Mouse (Mus musculus): ENCODE measurements around the gene Acrbp. TPM values are rescaled to one million over a fixed set of nuclear protein-coding genes. Genes with fewer than 3 reads are reported as not detected.
A peak's percentile ranks its signal among the peaks of the same experiment; 100 is the strongest.

Gene Acrbp
- polyA plus RNA-seq, 1 experiment from 2014 or later: 10.6 TPM

GRCm38 (mm10) chr6:125094843-125095242 is 45.4 kb downstream of the Acrbp start:
- no peaks in the 10 kb centered on the region; the same call in 1 of the 2 replicates for H3K36me3 ChIP-seq (ENCODE audit: control insufficient read depth, insufficient read depth, low read length)
- ATAC-seq: no peak
- no peak overlapping the region for H3K4me2 ChIP-seq (ENCODE audit: low read depth, low read length)
- 57% methylated on average over 3 of the region's 3 CpGs for WGBS
- H3K9ac ChIP-seq (ENCODE audit: low read depth, low read length): no peak overlapping the region
- no peaks in the 10 kb centered on the region for H3K9me3 ChIP-seq (ENCODE audit: control insufficient read depth, low read length)
- H3K27me3 ChIP-seq (replicated peaks; ENCODE audit: control insufficient read depth, insufficient read depth, low read length): no peaks in the 10 kb centered on the region
- no peak overlapping the region for H3K4me3 ChIP-seq (ENCODE audit: low read length)
- H3K27ac ChIP-seq (ENCODE audit: low read length): peak overlapping the region; percentile 97; the same call in 1 of the 2 replicates
- peaks cover 34% of the 10 kb centered on the region for H3K4me1 ChIP-seq (ENCODE audit: control insufficient read depth, insufficient read depth, low read length)

- Histone ChIP-seq H3K27ac (ENCODE audit: low read length) (peak within 1 kb of the TSS; percentile 97), H3K4me2 (ENCODE audit: low read depth, low read length) (peak within 1 kb of the TSS; percentile 94), H3K4me1 (ENCODE audit: control insufficient read depth, insufficient read depth, low read length) (peaks cover 31% of the 10 kb centered on the region), H3K9ac (ENCODE audit: low read depth, low read length) (peak within 1 kb of the TSS; percentile 96), H3K9me3 (ENCODE audit: control insufficient read depth, low read length) (no peaks in the 10 kb centered on the region), H3K4me3 (ENCODE audit: low read length) (peak within 1 kb of the TSS; percentile 98), H3K27me3 (replicated peaks; ENCODE audit: control insufficient read depth, insufficient read depth, low read length) (no peaks in the 10 kb centered on the region), H3K36me3 (ENCODE audit: control insufficient read depth, insufficient read depth, low read length) (peaks cover 2% of the 10 kb centered on the region; the same call in 1 of the 2 replicates)
- peak; percentile 77 for ATAC-seq
- 2% methylated on average over 45 of the region's 45 CpGs for WGBS
Measured at GRCm38 (mm10) chr6:125095391-125096278, 46.1 kb downstream of the Acrbp start, which contains the start of gene Chd4. TSS of gene Chd4 (plus strand) at chr6:125095981.

GRCm38 (mm10) chr6:125096279-125096596 is 46.7 kb downstream of the Acrbp start:
- peak overlapping the region; percentile 96 for H3K9ac ChIP-seq (ENCODE audit: low read depth, low read length)
- peak overlapping the region; percentile 97 for H3K27ac ChIP-seq (ENCODE audit: low read length)
- peak overlapping the region; percentile 98 for H3K4me3 ChIP-seq (ENCODE audit: low read length)
- WGBS: 2% methylated on average over 17 of the region's 32 CpGs
- no peaks in the 10 kb centered on the region for H3K27me3 ChIP-seq (replicated peaks; ENCODE audit: control insufficient read depth, insufficient read depth, low read length)
- peaks cover 29% of the 10 kb centered on the region for H3K4me1 ChIP-seq (ENCODE audit: control insufficient read depth, insufficient read depth, low read length)
- H3K9me3 ChIP-seq (ENCODE audit: control insufficient read depth, low read length): no peaks in the 10 kb centered on the region
- ATAC-seq: peak; percentile 54
- H3K4me2 ChIP-seq (ENCODE audit: low read depth, low read length): peak overlapping the region; percentile 94
- peaks cover 2% of the 10 kb centered on the region; the same call in 1 of the 2 replicates for H3K36me3 ChIP-seq (ENCODE audit: control insufficient read depth, insufficient read depth, low read length)

- Histone ChIP-seq H3K9ac (ENCODE audit: low read depth, low read length) (peak overlapping the region; percentile 96), H3K4me3 (ENCODE audit: low read length) (peak overlapping the region; percentile 98), H3K36me3 (ENCODE audit: control insufficient read depth, insufficient read depth, low read length) (peaks cover 2% of the 10 kb centered on the region; the same call in 1 of the 2 replicates), H3K27ac (ENCODE audit: low read length) (peak overlapping the region; percentile 97), H3K4me2 (ENCODE audit: low read depth, low read length) (peak overlapping the region; percentile 94), H3K9me3 (ENCODE audit: control insufficient read depth, low read length) (no peaks in the 10 kb centered on the region), H3K4me1 (ENCODE audit: control insufficient read depth, insufficient read depth, low read length) (peaks cover 29% of the 10 kb centered on the region), H3K27me3 (replicated peaks; ENCODE audit: control insufficient read depth, insufficient read depth, low read length) (no peaks in the 10 kb centered on the region)
- WGBS: under 1% methylated on average over 41 of the region's 44 CpGs
- peak; percentile 61 for ATAC-seq
Measured at GRCm38 (mm10) chr6:125096597-125097345, 47.3 kb downstream of the Acrbp start.

GRCm38 (mm10) chr6:125097346-125097689 is 47.8 kb downstream of the Acrbp start:
- Histone ChIP-seq H3K4me1 (ENCODE audit: control insufficient read depth, insufficient read depth, low read length) (peaks cover 29% of the 10 kb centered on the region), H3K9me3 (ENCODE audit: control insufficient read depth, low read length) (no peaks in the 10 kb centered on the region), H3K27me3 (replicated peaks; ENCODE audit: control insufficient read depth, insufficient read depth, low read length) (no peaks in the 10 kb centered on the region), H3K4me3 (ENCODE audit: low read length) (peak overlapping the region; percentile 98), H3K36me3 (ENCODE audit: control insufficient read depth, insufficient read depth, low read length) (peaks cover 3% of the 10 kb centered on the region; the same call in 1 of the 2 replicates), H3K4me2 (ENCODE audit: low read depth, low read length) (peak overlapping the region; percentile 94), H3K27ac (ENCODE audit: low read length) (peak overlapping the region; percentile 97), H3K9ac (ENCODE audit: low read depth, low read length) (peak overlapping the region; percentile 96)
- under 1% methylated on average over 12 of the region's 12 CpGs for WGBS
- peak; percentile 10 for ATAC-seq

GRCm38 (mm10) chr6:125097951-125098350 is 48.5 kb downstream of the Acrbp start:
- Histone ChIP-seq H3K9me3 (ENCODE audit: control insufficient read depth, low read length) (no peaks in the 10 kb centered on the region), H3K36me3 (ENCODE audit: control insufficient read depth, insufficient read depth, low read length) (peaks cover 7% of the 10 kb centered on the region; the same call in 1 of the 2 replicates), H3K4me2 (ENCODE audit: low read depth, low read length) (peak overlapping the region; percentile 94), H3K27ac (ENCODE audit: low read length) (no peak overlapping the region), H3K27me3 (replicated peaks; ENCODE audit: control insufficient read depth, insufficient read depth, low read length) (no peaks in the 10 kb centered on the region), H3K9ac (ENCODE audit: low read depth, low read length) (peak overlapping the region; percentile 96), H3K4me3 (ENCODE audit: low read length) (peak overlapping the region; percentile 98), H3K4me1 (ENCODE audit: control insufficient read depth, insufficient read depth, low read length) (peaks cover 29% of the 10 kb centered on the region)
- ATAC-seq: no peak
- 46% methylated on average over 8 of the region's 8 CpGs for WGBS

GRCm38 (mm10) chr6:125098513-125098912 is 49.0 kb downstream of the Acrbp start:
- peak overlapping the region; percentile 98 for H3K4me3 ChIP-seq (ENCODE audit: low read length)
- peak overlapping the region; percentile 96 for H3K9ac ChIP-seq (ENCODE audit: low read depth, low read length)
- peaks cover 9% of the 10 kb centered on the region; the same call in 1 of the 2 replicates for H3K36me3 ChIP-seq (ENCODE audit: control insufficient read depth, insufficient read depth, low read length)
- H3K27ac ChIP-seq (ENCODE audit: low read length): no peak overlapping the region
- no peaks in the 10 kb centered on the region for H3K9me3 ChIP-seq (ENCODE audit: control insufficient read depth, low read length)
- H3K4me2 ChIP-seq (ENCODE audit: low read depth, low read length): peak overlapping the region; percentile 94
- peaks cover 29% of the 10 kb centered on the region for H3K4me1 ChIP-seq (ENCODE audit: control insufficient read depth, insufficient read depth, low read length)
- no peaks in the 10 kb centered on the region for H3K27me3 ChIP-seq (replicated peaks; ENCODE audit: control insufficient read depth, insufficient read depth, low read length)
- WGBS: 58% methylated on average over 3 of the region's 3 CpGs
- no peak for ATAC-seq

GRCm38 (mm10) chr6:125099421-125099971 is 50.0 kb downstream of the Acrbp start:
- Histone ChIP-seq H3K36me3 (ENCODE audit: control insufficient read depth, insufficient read depth, low read length) (peaks cover 12% of the 10 kb centered on the region), H3K4me1 (ENCODE audit: control insufficient read depth, insufficient read depth, low read length) (peaks cover 29% of the 10 kb centered on the region), H3K27ac (ENCODE audit: low read length) (peak overlapping the region; percentile 48; the same call in 1 of the 2 replicates), H3K4me2 (ENCODE audit: low read depth, low read length) (peak overlapping the region; percentile 44), H3K9me3 (ENCODE audit: control insufficient read depth, low read length) (no peaks in the 10 kb centered on the region), H3K4me3 (ENCODE audit: low read length) (peak overlapping the region; percentile 27), H3K9ac (ENCODE audit: low read depth, low read length) (peak overlapping the region; percentile 46; the same call in 1 of the 2 replicates), H3K27me3 (replicated peaks; ENCODE audit: control insufficient read depth, insufficient read depth, low read length) (no peaks in the 10 kb centered on the region)
- WGBS: 45% methylated on average over 5 of the region's 5 CpGs
- ATAC-seq: no peak

GRCm38 (mm10) chr6:125101444-125101843 is 52.0 kb downstream of the Acrbp start:
- Histone ChIP-seq H3K9me3 (ENCODE audit: control insufficient read depth, low read length) (no peaks in the 10 kb centered on the region), H3K4me2 (ENCODE audit: low read depth, low read length) (no peak overlapping the region), H3K9ac (ENCODE audit: low read depth, low read length) (no peak overlapping the region), H3K27me3 (replicated peaks; ENCODE audit: control insufficient read depth, insufficient read depth, low read length) (no peaks in the 10 kb centered on the region), H3K4me1 (ENCODE audit: control insufficient read depth, insufficient read depth, low read length) (peaks cover 29% of the 10 kb centered on the region), H3K36me3 (ENCODE audit: control insufficient read depth, insufficient read depth, low read length) (peaks cover 28% of the 10 kb centered on the region), H3K4me3 (ENCODE audit: low read length) (no peak overlapping the region), H3K27ac (ENCODE audit: low read length) (no peak overlapping the region)
- 90% methylated on average over 9 of the region's 9 CpGs for WGBS
- ATAC-seq: no peak
